Mouse (Mus musculus) cerebellum, adult 9-11 months (tissue): ENCODE results near the gene Flvcr1.
"Not testable (repeated sequence)": the region's sequence is repeated elsewhere in the genome, so short reads cannot be mapped to it uniquely, and the experiment has no call there.

Experiments used
- DNase-seq: peaks from one replicate; pipeline ENCODE4 v3.0.0; 2022

Gene Flvcr1

DNA sequence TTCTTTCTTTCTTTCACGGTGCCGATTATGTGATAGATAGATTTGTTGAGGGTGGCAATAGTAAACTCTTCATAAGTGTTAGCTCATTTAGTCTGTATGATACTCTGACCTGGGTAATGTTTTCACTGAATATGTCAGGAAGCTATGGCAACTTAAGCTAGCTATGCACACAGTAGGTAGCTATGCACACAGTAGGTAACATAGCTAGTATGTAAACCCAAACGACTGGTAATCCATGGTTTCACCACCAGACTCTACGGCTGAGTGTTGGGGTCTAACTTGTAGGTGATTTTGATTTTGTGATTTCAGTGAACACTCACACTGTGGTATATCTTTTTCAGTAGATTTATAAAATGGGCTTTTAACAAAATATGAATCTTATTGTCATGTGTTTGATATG is 12.0 kb upstream of the Flvcr1 start:
- no peak for DNase-seq

DNA sequence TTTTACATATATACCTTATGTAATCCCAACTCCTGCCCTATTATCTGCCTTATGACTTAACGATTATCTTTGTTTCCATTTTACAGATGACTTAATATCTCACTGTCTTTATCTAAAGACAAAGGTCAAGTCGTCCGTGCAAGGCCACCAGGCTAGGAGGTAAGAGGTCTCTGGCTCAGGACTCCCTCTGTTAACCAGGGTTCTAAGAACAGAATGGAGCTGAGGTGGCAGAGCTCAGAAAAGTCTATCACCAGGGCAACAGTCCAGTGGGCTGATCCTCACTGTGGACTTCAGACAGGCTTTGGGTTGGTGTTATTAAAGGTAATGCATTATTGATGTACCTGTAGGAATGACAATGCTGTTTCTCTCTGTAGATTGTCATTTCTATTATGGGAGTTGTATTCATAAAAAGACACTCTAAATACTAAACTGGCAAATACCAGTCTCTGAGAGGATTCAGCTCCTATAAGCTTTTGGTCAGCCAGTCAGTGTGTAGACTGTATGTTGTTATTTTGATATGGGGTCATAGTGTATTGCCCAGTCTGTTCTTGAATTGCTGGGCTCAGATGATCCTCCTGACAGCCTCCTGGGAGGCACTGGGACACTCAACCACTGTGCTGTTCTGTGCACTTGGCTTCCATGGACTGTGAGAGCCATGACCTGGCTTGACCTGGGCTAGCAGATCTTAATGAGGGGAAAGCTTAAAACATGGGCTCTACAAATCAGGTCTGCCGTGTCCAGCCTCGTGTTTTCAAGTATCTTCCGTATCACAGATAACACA is 10.8 kb upstream of the Flvcr1 start, which contains the start of gene Spata45:
Spata45 (plus strand) TSS at position 86 of the 781 bp plus-strand sequence.
- DNase-seq, result no peak

GRCm38 (mm10) chr1:191035649-191036048 is 9.7 kb upstream of the Flvcr1 start:
- DNase-seq, result no peak

GRCm38 (mm10) chr1:191030922-191031425 is 5.0 kb upstream of the Flvcr1 start:
- not testable (repeated sequence) for DNase-seq

DNA sequence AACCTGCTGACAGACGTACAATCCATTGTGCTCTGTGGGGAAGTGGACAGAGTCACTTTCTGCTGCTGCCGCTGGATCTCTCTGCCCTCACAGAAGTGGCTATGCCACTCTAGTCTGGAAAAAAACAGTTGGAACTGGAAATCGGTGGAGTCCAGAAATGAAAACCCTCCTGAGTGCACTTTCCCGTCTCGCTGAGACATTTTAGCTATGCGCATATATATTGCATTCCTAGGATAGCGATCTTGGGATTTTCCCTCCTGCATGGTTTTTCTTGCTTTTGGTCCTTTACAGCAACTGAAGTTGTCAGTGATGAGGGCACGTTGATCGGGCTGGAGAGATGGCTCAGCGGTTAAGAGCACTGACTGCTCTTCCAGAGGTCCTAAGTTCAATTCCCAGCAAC is 4.2 kb upstream of the Flvcr1 start:
- no peak for DNase-seq

DNA sequence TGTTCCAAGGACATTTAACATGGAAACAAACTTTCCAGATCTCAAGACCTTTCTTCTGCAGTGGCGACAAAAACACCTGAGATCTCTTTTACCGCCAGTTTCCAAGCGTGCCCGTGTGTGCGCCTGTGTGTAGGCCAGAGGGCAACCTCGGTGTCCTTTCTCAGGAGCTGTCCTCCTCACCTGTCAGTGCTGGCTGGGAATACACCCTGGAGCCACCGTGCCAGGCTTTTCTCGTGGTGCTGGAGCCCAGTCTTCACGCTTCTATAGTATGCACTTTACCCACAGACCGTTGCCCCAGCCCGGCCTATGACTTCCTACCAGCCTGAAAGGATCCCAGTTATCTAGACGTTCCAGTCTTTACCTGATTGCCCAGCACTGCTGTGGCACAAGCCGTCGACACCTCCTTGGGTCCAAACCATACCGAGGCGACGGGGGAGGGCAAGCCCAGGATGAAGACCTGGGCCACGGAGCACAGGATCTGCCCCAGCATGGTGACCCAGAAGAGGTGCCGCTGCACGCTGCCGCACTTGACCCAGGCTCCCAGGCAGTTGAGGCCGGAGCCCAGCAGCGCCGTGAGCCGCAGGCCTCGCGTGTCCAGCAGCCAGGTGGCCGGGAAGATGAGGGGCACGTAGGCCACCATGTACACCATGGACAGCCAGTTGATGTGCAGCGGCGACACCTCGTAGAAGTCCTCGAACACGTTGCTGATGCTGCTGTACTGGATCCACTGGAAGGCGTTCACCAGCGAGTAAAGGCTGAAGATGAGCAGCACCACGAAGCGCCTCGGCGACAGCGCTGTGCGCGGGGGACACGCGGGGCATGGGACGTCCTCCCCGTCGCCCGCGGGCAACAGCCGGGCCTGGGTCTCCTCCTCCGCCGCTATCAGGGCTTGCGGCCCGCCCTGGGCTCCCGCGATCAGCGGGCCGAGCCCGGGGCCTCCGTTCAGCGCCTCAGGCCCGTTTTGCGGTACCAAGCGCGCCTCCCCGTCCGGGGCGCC is 644 bp downstream of the Flvcr1 start:
- peak; percentile 44 for DNase-seq

- DNase-seq, result not testable (repeated sequence)
These were observed 2.2 kb downstream of the Flvcr1 start for GRCm38 (mm10) chr1:191023806-191024205.

GRCm38 (mm10) chr1:191023140-191023539 is 2.8 kb downstream of the Flvcr1 start:
- no peak for DNase-seq

DNA sequence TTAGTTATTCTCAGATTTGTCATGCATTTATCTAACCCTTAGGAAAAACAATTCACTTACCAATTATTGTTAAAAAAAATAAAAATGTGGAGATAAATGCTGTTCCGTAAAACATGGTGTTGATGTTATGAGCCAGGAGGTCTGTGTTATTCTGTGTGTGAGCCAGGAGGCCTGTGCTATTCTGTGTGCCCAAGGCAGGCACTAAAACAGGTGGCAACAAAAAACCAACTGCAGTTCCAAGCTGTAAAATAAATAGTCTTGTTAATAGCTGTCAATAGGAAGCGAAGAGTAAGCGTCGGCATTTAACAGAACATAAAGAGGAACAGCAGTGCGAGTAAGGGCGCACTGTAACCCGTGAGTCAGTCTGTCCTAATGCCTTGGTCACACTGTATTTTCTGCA is 4.9 kb downstream of the Flvcr1 start:
- DNase-seq, result no peak

DNA sequence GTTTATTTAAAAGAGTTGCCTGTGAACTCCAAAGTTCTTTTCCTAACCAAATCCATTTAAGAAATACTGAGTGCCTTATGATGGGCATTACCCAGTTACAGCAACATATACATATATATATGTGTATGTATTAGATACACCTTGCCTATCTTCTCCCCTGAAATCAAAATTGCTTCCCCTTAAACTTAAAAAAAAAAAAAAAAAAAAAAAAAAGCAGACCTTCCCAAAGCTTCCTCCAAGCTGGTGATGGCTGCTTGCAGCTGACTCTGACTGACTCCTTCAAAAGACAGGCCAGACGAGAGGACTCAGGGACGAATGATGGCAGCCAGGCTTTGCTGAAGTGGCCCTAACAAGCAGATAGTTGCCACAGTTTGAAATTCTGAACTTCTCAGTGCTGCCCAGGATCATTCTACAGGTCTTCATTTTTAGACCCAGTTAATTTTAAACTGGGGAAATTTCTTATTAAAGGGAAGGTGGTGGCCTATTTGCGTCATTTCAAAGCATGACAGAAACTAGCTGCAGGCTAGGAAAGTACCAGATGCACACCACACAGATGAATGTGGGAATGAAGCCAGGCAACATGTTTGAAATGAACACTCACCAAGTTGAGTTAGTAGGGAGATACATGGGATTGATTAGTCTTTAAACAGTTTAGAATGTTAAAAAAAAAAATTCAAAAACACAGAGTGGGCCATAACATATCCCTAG is 5.6 kb downstream of the Flvcr1 start:
- DNase-seq, result no peak

DNA sequence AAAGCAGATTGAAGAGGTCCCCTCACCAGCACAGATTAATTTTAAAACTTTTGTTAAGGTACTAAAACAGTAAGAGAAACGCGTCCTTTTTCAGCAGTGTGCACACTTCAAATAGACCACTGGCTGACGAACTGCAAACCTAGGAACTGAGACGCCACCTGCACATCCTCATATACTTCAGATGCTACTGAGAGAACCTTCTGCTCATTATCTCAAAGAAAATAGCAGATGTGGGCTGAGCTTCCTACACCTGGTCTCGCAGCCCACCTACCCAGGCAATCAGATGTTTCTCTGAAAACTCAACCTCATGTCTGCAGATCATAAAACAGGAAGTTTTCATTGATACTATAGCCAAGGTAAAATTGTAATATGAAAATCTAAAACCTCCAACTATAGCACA is 6.2 kb downstream of the Flvcr1 start:
- no peak for DNase-seq

GRCm38 (mm10) chr1:191014271-191014670 is 11.7 kb downstream of the Flvcr1 start:
- no peak for DNase-seq

DNA sequence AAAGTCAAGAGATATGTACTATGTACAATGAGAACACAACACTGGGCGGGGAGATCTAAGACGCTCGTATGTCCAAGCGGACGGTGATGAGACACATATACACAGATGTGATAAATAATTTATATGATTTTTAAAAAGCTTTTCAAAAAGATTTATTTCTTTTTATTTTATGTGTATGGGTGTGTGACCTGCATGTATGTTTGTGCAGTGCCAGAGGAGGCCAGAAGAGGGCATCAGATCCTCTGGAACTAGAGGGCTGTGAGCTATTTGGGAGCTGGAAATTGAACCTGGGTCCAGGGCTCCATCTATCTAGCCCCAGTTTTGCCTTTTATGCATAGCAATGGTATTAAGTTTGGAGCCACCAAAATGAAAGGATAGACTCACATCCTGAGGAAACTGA is 17.3 kb downstream of the Flvcr1 start:
- DNase-seq, result no peak

- DNase-seq, result no peak
These were observed 23.8 kb downstream of the Flvcr1 start for GRCm38 (mm10) chr1:191002201-191002600.

- peak; percentile 21 for DNase-seq
These were observed 25.3 kb downstream of the Flvcr1 start for GRCm38 (mm10) chr1:191000686-191001085.

DNA sequence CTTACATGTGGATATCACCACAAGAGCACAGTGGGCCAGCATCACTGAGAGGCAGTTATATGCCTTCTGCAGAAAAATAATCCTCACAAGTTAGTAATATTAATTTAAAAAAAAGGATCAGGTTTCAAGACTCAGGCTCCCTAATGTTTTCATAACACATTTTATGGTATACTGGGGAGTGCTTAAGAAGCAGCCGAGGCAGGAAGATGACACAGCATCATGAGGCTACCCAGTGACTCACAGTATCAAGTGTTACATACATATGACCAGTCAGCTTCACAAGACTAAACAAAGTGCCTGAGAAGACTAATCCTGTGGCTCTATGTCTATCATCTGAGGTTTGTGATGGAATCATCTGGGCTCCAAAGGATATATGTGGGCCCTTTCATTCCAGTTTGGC is 27.9 kb downstream of the Flvcr1 start:
- DNase-seq, result no peak

- DNase-seq, result no peak
These were observed 29.5 kb downstream of the Flvcr1 start for GRCm38 (mm10) chr1:190996346-190996877.

DNA sequence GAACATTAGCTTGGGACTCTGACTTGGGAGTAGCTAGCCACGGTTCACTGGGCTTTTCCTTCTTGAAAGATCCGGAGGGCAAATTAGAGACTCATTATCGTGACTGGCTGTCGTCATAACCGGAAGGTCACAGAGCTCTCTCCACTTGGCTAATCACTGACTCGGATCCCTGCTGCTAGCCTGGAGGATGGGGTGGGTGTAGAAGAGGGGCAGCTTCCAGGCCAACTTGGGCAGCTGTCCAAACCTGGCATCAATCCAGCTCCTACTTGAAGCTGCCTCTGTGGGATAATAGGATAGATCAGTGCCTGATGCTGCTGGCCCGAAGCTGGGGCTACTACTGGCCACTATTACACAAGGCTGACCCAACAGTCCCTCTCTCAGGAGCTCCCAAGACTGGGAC is 30.4 kb downstream of the Flvcr1 start:
- peak; percentile 31 for DNase-seq

DNA sequence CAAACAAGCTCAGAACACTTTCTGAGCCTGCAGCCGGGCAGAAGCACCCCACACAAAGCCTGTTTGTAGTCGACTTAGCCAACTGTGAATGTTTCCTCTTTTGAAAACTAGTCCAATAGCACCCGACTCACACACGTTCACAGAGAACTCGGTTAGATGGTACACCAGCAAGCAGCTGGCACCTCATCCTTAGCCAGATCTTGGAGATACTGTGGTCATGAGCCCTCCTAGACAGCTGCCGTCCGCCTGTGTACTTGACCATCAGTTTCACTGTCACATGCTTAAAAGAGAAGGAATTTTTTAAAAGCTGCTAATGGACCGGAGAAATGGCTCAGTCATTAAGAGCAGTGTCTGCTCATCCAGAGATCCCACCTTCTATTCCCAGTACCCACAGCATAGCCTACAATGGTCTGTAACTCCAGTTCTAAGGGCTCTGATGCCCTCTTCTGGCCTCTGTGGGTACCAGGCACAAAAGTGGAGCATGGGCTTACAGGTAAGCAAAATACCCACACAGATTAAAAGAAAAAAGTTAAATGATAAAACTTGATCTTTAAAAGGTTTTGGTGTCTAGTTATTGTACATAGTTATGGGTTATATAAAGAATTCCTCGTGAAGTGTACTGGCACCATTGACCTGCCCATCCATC is 36.4 kb downstream of the Flvcr1 start:
- no peak for DNase-seq

DNA sequence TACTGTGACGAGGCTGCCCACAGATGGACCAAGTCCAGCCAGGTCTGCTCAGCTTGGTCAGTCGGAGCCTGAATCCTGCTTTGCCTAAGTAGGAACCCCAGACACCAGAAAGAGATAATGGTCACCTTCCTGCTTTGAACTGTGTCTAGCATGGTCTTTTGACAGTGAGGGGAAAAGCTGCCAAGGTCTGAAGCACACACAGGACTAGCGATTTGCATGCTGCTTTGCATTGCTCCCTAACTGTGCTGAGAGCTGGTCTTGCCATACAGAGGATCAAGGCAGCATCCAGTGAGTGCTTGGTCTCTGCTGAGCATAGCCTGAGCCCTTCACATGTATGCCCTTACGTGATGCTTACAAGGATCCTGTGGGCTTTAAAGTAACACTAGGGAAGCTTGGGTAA is 44.5 kb downstream of the Flvcr1 start:
- DNase-seq, result no peak

- DNase-seq, result no peak
These were observed 45.5 kb downstream of the Flvcr1 start for GRCm38 (mm10) chr1:190980470-190980869.

DNA sequence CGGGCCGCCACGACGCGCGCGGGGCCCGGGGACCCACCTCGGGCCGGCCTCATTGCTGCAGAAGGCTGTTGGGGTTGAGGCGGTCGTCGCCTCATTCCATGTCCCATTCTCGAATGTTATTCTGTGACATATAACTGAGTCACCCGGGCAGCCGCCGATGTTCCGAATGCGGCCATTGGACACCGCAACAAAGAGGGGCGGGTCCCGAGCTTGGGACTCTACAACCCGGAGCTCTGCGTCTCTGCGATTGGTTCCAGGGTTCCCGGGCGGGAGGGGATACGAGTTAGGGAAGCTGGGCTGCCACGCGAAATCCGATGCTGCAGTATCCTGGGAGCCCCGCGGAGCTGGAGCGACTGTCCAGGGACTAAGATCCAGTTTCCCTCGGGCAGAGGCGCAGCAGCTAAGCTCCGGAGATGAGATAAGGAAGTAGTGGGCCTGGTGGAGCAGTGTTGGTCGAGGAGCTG is 46.8 kb downstream of the Flvcr1 start, which contains the start of gene Vash2:
Vash2 (minus strand) TSS at position 197 of the 464 bp plus-strand sequence.
- peak; percentile 41 for DNase-seq
